Mouse (Mus musculus): ENCODE data around the gene Ttc25.
A peak's percentile ranks its signal among the peaks of the same experiment; 100 is the strongest.
"Not testable (repeated sequence)": the region's sequence is repeated elsewhere in the genome, so short reads cannot be mapped to it uniquely, and the experiment has no call there.

Gene Ttc25

GRCm38 (mm10) chr11:100570430-100571201 is 25.2 kb downstream of the Ttc25 start:
- peak; percentile 76 for DNase-seq (ENCODE audit: low read depth, low spot score)

DNA sequence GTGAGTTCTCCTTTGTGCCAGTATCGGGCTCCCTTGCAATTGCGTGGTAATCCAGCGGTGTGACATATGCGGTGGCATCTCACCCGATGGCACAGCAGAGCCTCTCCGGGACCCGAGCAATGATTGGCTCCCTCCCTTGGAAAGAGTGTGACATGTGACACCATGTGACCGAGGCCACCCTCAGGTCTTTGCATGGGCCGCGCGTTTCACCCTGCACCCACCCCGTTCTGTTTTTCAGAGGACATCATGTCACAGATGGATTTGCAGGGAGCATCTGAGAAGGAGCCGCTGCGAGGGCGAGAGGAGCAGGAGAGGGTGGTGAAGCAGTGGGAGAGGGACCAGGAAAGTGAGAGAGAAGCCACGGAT is 25.8 kb downstream of the Ttc25 start:
- DNase-seq (ENCODE audit: low read depth, low spot score) = peak; percentile 8

GRCm38 (mm10) chr11:100574188-100574587 is 28.8 kb downstream of the Ttc25 start:
- no peak for DNase-seq (ENCODE audit: low read depth, low spot score)

DNA sequence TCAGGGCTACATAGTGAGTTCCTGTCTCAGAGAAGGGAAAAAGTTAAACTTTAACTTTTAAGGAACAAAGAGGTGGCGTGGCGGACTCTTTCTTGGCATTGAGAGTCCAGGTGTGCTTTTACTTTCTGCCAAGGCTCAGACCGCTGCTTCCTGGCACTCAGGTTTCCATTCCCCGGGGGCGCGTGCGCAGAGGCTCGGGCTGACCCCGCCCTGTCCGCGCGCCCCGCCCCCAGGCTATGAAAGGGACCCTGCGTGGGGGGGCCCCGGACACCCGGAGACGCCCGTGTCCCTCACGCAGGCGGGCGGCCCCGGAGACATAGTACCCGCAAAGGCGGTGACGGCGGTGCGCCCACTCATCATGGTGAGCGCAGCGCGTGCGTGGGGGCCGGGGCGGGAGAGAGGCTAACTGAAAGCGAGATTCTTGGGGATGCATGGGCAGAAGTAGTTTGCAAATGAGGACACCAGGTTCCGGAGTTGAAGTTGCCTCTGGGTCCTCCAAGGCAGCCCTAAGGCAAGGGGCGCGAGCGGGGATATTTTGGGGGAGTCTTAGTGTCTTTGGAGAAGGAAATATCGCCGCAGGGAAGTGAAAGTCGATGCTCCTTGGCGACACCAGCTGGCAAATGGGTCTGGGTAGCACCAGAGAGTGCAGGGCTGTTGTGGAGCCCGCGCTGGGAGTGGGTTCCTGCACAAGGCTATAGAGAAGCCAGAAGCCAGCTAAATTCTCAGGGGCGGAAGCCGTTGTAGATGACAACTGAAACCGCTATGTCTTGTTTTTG is 29.5 kb downstream of the Ttc25 start, which contains the start of gene Cnp:
Cnp (plus strand) TSS at position 197 of the 776 bp plus-strand sequence.
- DNase-seq (ENCODE audit: low read depth, low spot score) = peak; percentile 42

DNA sequence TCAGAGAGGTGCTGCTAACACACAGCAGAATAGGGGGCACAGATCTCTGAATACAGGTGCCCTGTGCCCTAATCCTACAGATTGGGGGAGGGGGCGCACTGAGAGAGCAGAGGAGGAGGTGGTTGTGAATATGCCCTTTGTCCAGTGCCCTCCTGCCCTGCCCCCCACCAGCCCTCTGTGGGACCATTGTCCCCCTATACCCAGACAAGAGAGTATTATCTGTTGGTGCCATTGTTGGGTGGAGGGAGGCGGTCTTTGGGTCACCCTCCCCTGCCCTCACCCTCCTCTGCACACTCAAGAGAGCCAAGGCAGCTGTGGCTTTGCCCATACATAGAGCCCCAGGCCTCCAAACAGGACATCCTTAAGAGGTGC is 30.1 kb downstream of the Ttc25 start:
- peak; percentile 9 for DNase-seq (ENCODE audit: low read depth, low spot score)

DNA sequence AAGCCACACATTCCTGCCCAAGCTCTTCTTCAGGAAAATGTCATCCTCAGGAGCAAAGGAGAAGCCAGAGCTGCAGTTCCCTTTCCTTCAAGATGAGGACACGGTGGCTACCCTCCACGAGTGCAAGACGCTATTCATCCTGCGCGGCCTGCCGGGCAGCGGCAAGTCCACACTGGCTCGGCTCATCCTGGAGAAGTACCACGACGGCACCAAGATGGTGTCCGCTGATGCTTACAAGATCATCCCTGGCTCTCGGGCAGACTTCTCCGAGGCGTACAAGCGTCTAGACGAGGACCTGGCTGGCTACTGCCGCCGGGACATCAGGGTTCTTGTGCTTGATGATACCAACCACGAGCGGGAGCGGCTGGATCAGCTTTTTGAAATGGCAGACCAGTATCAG is 30.8 kb downstream of the Ttc25 start:
- DNase-seq (ENCODE audit: low read depth, low spot score) = no peak

- DNase-seq (ENCODE audit: low read depth, low spot score) = no peak
These were observed 32.6 kb downstream of the Ttc25 start for GRCm38 (mm10) chr11:100577852-100578599.

DNA sequence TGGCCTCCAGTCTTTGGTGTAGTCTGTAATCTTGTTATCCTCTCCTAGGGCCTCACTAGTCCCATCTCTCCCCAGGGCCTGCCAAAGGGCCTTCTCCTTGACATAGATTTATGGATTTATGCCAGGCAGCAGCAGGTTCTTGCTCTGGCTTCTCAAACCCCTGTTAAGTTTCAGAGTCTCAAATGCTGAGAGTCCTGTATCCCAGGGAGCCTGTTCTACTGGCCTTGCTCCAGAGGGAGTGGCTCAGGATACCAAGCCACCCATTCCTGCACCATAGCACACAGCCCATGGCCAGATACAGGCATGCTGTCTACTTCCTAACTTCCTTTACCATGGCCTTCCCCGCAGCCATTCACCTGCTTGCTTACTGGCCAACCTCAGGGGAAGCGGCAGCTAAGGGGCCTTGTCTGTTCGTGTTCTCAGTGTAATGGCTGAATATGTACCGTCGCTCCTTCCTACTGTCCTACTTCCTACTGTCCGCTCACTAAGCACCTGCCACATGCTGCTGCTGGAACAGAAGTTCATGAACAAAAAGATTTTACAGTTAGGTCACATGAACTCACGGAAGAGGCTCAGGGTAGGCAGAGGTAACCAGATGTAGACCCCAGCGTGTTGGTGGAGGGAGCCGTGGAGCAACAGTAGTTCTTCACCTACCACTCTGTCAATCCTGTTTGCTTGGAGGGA is 33.9 kb downstream of the Ttc25 start:
- DNase-seq (ENCODE audit: low read depth, low spot score) = no peak

GRCm38 (mm10) chr11:100580275-100580674 is 34.9 kb downstream of the Ttc25 start:
- no peak for DNase-seq (ENCODE audit: low read depth, low spot score)

DNA sequence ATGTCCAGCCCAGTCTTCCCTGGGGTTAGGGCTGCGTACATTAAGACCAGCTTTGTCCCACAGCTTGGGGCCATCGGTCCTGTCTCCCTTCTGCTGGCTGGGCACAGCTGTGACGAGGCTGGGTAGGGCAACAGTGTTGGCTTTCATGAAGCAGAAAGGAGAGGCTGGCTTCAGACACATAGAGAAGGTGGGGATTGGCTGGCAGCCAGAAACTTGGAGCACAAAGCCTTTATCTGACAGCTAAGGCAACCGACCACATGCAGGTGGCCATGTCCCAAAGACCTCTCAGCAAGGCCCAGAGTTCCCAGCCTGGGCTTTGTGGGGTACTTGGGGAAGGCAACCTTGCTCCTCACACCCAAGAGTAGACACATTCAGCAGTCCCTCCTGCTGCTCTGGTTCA is 36.3 kb downstream of the Ttc25 start:
- no peak for DNase-seq (ENCODE audit: low read depth, low spot score)

- not testable (repeated sequence) for DNase-seq (ENCODE audit: low read depth, low spot score)
These were observed 37.0 kb downstream of the Ttc25 start for GRCm38 (mm10) chr11:100582413-100582812.

DNA sequence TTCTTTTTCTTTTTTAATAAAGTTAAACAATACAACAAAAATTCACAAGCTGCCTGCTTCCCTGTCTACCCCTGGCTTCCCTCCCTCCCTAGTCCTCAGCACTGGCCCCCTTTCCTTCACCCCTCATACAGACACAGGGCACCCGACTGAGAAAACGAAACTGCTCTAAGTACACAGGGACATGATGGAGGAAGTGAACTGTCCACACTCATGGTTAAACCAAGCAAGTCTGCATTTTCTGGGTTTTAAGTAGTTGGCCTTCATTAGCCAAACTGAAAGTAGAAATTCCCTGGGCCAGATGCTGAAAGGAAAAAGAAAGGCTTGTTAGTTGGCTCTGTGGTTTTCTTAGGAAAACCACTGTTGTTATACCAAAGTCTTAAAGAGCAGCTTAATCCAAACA is 37.4 kb downstream of the Ttc25 start:
- no peak for DNase-seq (ENCODE audit: low read depth, low spot score)

DNA sequence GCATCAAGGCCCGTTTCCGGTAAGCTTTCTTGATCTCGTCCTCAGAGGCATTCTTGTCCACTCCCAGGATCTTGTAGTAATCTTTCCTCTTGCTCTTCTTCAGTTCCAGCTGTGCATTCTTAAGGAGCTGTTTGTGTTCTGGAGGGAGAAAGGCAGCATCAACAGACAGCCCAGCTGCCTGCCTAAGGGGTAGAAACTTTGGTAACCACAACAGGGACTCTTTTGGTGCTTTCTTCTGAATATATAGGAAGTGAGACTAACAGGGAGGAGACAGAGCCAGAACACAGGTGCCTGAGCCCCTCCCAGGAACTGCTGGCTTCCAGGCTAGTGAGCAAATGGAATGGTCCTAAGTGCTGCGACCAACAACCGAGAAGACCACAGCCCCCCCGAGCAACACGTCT is 39.2 kb downstream of the Ttc25 start:
- no peak for DNase-seq (ENCODE audit: low read depth, low spot score)

DNA sequence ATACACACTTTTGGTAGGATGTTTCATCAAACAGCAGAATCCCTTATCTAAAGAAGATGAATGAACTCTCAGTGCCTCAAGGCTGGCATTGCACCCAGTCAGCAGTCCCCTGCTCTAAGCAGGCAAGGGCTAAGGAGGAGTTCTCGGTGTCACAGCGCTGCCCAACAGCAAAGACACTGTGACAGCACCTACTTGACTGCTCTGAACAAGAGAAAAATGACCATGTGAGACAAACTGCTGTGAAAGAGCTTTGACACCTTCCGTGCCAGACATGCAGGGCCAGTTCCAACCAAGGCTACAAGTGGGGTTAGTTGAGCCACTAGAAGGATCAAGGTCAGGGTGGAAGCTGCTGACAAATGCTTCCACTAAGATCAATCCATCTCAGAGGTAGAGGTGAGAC is 39.7 kb downstream of the Ttc25 start:
- no peak for DNase-seq (ENCODE audit: low read depth, low spot score)

- no peak for DNase-seq (ENCODE audit: low read depth, low spot score)
These were observed 43.1 kb downstream of the Ttc25 start for GRCm38 (mm10) chr11:100588462-100588861.

DNA sequence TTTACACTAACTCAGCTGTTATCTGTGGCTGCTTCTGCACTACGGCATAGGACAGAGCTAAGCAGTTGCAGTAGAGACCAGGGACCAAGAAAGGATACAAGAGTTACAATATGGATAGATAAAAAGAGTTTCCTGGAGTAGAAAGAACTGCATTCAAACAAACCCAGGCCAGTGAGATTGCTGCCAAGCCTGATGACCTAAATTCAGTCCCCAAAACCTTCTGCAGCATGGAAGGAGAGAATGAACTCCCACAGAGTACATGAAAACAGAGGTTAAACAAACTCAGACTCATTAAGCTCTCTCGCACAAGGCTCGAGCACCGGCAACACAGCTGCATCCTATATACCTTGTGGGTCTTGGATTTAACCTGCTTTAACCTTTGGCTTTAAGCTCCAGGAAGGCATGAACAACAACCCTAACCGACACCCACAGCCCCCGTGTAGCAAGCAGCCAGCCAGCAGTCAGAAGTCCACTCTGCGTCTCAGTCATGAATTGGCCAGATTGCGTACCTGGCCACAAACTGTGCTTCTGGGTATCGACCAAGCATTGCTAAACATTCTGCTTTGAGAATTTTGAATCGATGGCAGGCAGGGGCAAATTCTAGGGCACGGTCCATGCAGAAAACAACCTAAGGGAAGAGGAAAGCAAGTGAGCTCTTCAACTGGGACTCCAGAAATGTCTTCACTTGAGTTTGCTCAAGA is 47.1 kb downstream of the Ttc25 start:
- DNase-seq (ENCODE audit: low read depth, low spot score) = no peak

- DNase-seq (ENCODE audit: low read depth, low spot score) = no peak
These were observed 49.2 kb downstream of the Ttc25 start for GRCm38 (mm10) chr11:100594608-100595007.

DNA sequence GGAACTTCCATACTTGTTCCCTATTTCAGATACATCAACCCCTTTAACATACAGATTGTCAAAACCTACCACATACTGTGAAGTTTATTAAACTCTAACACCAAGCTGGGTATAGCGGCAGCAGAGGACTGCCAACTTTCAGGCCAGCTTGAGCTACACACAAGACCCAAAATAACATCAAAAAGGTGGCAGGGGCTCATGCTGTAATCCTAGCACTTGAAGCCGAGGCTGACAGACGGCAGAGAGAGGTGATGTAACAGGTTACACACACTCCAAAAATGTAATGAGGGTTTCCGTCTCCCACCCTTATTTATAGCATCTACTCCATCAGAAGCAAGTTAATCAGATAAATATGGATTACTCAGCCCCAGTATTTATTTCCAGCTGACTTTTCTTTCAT is 50.1 kb downstream of the Ttc25 start:
- no peak for DNase-seq (ENCODE audit: low read depth, low spot score)

DNA sequence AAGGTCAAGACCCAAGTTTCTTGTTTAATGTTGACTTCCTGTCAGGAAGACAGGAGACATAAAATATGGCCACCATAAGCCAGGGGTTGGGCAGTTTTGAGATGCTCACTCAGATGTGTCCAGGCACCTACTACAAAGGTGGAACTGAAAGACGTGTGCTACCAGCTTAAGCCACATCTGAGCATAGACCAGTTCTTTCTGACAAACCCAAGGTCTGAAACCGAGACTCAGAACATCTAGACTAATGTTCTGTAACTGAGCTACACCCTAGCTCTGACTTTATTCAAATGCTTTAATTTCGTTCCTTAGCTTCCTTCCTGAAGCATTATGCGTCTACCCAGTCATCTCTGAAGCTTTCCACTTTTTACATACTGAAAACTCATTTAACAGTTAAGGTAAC is 52.7 kb downstream of the Ttc25 start:
- DNase-seq (ENCODE audit: low read depth, low spot score) = no peak

DNA sequence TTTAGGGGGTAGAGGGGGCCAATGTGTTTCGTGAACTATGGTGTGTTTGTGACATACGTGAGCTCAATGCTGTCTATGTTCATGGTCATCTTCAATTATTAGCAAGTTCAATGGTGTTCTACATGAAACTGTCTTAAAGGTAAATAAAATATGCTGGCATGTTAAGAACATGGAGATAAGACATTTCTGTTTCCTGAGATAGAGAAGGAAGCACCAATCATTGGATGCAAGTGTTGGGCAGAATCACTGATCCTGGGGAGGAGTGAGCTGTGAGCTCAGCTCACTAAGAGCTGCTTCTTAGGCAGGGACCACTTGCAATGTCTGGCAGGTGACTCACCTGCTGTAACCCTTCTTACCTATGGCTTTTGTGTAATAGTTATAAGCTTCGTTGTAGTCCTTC is 56.0 kb downstream of the Ttc25 start:
- DNase-seq (ENCODE audit: low read depth, low spot score) = no peak

DNA sequence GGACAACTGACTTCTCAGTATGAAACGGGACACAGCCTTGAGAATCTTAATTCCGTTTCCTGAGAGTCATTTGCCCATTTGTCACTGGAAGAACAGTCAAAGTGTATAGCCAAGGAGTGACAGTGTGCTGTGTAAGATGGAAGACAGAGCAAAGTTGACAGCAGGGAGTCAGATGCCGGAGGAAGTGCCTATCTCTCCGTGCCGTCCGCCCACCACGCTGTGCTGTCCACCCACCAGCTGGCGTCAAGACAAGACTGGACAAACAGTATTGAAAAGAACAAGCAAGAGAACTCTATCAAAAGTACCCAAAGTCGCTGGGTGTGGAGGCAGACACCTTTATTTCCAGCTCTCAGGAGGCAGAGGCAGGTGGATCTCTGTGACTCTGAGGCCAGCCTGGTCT is 57.7 kb downstream of the Ttc25 start:
- DNase-seq (ENCODE audit: low read depth, low spot score) = no peak

Data from retina, postnatal 7 days (tissue).